Mouse (Mus musculus) cortical plate, adult 2 months (tissue): ENCODE results near the gene Il20ra.

Experiments
- CTCF ChIP-seq: fragments of 200-500 bp; IDR thresholded peaks from 2 replicates; pipeline ENCODE4 v1.5.1; 2011; ENCODE audit warnings: mild to moderate bottlenecking, control low read depth, low read length; ENCODE audit not compliant: insufficient read depth; ENCODE audit errors: extremely low read depth
- POLR2A ChIP-seq: fragments of 200-500 bp; IDR thresholded peaks from 2 replicates; pipeline ENCODE4 v1.6.1; 2011; ENCODE audit warnings: mild to moderate bottlenecking, low read length, control low read depth; ENCODE audit not compliant: insufficient read depth; ENCODE audit errors: extremely low read depth

GRCm38 (mm10) chr10:19724158-19724832 lies 11.9 kb downstream of the Il20ra start:
- TF ChIP-seq POLR2A (no peak), CTCF (no peak)
